Mouse (Mus musculus) CD4-positive, CD25-positive, alpha-beta regulatory T cell, adult 4 months (primary cell): ENCODE results near the gene Gm21969. TPM values are rescaled to one million over a fixed set of nuclear protein-coding genes. Genes with fewer than 3 reads are reported as not detected.

ENCODE experiments used
- ATAC-seq: one replicate; pipeline ENCODE4 v1.8.0; 2017
- polyA plus RNA-seq, 2 experiments: library from polyadenylated mRNA; unstranded; fragments of 100-300 nt; shearing (Covaris generic); gene quantifications; one replicate each; pipeline ENCODE4 v1.2.1; 2017

Gm21969 gene
- polyA plus RNA-seq = not detected

DNA sequence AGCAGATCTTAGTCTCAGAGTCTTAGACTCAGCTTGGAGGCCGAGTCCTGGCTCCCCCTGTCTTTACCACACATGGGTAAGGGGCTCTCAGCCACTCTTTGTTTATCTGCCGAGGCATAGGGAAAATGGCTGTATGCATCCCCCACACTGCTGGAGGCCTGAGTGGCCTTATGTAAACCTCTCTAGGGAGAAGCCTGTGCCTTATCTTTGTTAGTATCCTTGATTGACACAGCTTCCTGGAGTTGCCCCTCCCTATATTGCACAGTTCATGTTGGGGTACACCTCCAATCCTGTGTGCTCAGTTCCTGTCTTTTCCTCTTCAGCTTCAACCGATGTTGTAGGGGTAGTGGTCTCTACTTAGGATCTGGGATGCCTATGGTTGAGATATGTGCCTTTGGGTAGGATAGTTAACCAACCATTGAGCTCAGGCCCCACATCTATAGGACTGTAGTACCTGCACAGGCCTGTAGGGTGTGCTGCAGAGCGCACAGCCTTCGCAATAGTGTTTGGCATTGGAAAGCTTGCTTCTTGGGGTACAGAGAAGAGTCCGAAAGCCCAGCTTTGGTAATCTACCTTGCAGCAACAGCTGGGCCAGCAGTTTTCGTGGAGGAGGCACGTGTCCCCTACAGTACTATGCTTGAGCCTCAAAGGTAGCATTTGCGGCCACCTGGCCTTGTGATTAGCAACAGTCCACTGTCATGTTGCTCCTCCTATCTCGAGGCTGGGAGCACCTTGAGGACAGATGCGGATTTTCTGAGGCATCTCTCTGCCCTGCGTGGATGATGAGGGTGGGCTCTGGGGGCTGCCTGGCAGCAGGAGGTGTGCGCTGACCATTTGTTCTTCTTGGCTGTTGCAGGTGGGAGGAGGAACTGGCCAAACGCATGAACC lies at the start of gene Gm21969:
TSS of gene Gm21969 (plus strand) at position 830 of the 888 bp plus-strand sequence.
- ATAC-seq = peak; percentile 48

DNA sequence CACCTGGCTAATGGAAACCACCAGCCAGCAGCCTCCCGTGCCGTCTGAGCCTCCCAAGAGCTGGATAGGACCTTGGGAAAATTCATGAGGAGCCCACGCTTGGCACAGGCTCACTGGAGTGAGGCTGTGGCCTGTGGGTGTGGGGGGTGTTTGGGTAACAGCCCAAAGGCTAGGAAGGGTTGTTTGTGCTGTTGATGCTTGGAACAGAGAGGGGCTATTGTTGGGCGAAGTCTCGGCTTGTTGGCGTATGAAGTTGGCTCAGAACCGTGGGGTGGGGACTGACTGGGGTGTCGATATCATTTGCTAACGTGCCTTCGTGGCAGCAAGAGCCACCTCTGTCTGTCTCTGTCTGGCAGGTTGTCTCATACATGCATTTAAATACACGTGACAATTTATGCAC lies 47.8 kb upstream of the Gm21969 start:
- ATAC-seq = no peak

DNA sequence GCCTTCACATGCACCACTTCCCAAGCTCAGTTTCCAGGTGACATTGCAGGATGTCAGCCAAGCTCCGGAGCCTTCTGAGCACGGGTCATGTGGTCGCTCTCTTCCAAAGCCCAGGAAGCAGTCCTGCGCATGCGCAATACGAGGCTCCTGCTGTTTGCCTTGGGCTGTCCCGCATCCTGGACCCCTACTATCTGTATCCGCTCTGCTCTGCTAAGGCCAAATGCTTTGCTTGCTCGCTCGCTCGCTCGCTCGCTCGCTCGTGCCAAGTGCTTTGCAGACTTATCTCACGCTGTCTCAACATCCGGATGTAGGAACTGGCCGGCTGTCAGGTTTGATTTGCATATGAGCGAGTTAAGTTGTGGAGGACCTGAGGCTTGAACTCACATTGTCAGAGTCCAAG lies 47.0 kb upstream of the Gm21969 start:
- ATAC-seq = no peak

DNA sequence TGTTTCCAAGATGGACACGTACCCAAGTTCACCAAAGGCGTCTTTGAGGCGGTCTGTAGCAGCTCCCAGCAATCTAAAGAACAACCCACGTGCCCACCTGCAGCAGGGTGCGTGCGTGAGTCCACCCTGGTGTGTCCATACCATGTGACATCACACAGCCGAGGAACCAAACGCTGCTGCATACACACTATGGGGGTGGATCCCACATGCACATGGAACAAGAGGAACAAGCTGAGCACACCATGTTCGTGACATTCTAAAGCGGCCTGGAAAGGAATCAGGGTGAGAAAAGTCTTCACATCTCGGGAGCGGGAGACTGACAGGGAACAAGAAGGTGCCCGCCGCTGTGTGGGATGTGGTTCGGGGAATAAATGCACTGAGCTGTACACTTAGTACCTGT lies 34.6 kb upstream of the Gm21969 start:
- no peak for ATAC-seq

DNA sequence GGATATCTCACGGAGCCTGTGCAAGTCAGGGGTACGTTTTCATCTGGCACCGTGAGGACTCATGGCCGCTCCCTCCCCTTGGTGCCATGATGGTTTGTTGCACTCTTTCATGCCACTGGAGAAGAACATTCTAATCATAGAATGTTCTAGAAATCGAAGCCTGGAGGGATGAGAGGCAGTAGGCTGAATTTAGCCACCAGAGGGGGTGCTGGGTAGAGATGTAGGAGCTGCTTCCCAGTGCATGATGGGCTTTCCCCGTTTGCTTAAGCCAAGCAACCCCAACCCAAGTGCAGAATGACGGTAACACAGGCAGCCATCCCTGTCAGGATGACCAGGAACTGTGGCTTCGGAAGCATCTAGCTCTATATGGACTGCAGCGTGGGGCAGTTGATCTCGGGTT lies 32.2 kb upstream of the Gm21969 start:
- no peak for ATAC-seq

DNA sequence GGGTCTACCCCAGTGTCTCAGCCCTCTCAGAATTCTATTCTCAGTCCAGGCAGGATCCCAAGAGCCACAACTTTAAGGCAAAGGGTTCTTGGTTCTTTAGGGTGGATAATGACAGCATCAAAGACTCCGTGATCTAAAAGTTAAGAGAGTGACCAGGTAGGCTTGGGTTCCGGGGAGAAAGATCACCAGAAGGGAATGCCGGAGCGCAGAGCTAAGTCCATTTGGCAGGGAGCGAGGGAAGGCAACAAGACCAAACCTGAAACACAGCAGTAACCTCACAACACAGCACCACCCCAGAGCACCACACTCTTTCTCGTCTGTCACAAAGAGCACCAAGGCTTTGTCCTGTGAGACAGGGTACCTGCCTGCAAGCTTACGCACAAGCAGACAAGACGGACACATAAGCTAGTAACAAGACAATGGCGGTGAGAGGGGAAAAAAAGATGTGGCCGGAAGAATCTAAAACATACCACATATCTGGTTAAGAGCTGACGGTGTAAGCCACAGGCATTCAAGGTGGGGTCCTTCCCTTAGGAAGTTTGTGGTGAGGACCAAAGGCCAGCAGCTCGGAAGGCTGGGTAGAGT lies 30.0 kb upstream of the Gm21969 start:
- no peak for ATAC-seq

DNA sequence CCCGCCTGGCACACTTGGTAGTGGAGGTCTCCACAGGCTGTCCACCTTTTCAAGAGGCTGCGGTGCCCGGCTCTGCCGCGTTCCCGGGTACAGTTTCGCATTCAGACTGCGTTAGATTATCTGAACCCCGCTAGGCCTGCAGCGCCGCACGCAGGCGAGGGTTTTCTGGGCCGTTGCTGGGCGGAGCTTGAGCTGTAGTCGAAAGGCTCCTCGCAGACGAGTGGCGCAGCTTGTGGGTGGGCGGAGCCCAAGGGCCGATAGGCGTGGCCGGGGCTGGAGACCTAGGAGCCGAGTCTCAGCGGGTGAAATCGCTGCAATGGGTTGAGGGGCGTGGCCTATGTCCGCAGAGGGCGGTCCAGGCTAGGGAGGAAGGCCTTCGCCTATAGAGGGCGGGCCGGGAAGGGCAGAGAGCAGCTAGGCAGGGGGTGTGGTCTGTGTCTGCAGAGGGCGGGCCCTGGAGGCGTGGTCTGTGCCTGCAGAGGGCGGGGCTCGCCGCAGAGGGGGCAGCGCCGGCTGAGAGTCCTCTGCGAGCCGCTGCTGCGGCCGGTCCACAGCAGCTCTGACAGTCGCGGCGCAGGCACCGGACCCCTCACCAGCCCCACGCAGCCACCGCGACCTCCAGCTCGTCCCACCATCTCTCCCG lies 28.7 kb upstream of the Gm21969 start:
- ATAC-seq = peak; percentile 85

DNA sequence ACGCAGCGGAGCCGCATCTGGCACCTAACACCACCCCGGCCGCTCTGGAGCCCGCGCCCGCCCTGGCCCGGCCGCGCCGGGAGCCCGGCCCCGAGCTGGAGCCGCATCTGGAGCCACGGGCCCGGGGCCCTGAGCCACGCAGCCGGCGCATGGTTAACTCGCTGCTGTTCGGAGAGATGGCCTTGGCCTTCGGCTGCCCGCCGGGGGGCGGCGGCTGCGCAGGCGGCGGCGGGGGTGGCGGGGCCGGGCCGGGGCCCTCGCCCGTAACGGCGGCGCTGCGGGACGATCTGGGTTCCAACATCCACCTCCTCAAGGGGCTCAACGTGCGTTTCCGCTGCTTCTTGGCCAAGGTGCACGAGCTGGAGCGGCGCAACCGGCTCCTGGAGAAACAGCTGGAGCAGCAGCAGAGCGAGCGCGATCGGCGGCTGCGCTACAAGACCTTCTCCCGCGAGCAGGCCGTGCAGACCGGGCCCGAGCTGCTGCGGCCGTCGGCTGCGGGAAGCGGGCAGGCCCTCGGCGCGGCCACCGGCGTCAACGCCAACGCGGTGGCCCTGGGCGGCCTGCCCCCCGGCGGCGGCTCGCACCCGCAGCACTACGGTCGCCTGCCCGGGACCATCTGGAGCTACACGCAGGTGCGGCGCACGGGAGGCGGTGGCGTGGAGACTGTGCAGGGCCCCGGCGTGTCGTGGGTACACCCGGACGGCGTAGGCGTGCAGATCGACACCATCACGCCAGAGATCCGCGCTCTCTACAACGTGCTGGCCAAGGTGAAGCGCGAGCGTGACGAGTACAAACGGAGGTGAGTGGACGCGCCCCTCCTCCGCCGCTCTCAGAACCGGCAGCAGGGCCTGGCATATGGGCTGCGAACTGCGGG lies 27.9 kb upstream of the Gm21969 start:
- ATAC-seq = peak; percentile 25

DNA sequence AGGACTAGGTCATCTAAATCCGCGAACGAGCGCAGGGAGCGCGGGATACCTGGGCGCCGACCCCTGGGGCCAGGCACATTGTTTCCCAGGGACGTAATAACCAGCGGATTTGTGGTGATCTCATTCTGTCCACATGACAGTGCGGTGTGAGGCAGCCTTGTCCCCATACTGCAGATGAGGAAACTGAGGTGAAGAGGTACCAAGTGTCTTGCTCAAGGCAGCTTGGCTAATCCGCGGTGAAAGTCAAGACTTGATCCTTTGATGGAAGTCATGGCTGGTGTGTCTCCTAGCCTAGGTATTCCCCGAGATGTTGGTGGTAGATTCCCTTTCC lies 27.3 kb upstream of the Gm21969 start:
- ATAC-seq = no peak

DNA sequence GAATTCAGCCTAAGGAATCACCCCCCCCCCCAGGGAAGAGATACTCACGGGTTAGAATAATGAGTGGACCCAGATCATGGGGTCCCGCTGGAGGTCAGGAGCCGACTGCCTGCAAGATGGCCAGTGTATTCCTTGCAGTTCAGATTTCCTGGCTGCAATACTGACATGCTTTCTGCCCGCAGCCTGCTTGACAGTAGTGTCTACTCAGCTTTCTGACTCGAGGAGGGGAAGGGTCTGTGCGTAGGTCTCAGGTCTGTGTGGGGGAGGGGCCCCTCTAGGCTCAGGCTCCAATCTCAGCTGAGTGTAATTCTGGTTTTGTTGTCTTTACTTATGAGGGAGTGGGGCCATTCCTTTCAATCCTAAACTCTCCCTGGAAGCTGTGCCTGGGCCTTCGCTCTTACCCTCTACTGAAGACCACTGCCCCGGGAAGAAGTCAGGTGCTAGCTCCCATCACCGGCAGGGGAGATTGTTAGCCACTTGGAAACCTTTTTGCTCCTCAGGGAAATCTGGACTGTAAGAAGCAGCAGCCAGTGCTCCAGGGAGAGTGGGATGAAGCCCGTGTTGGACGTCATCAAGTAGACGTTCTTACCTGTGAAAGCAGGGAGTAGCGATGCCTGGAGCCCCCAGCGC lies 26.6 kb upstream of the Gm21969 start:
- no peak for ATAC-seq

DNA sequence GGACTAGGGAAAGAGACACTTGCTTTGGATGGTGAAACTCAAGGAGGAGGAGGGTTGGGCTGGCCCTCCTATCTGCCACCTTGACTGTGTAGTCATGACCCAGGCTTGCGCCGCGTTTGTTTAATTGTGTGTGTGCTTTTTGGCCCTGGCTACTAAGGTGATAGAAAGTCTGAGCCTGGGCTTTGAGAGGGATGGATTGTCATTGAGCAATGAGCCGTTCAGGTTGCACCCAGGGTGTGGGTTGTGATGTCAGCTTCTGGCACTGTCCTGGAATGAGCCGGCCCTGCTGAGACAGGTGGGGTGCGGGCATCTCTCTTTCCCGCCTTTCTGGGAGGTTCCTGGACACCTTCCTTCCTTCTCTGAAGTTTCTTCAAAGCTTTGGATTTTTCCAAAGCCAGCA lies 26.0 kb upstream of the Gm21969 start:
- no peak for ATAC-seq

DNA sequence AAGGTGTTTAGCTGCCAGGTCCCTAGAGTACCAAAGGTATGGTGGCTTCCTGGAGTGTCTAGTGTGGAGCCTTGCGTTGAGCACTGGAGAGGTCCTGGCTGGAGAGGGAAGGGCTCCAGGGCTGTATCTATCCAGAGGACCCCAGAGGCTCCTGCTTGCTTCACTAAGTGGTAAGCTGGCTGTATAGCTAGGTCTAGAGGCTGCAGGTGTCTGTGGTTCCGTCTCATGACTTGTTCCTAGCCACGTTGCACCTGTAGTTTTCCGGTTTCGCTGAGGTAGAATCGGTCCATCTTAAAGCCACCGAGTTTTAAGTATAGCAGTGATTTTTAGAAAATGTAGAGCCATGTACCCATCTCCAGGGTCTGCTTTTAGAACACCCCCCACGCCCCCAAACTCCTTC lies 24.6 kb upstream of the Gm21969 start:
- ATAC-seq = no peak

DNA sequence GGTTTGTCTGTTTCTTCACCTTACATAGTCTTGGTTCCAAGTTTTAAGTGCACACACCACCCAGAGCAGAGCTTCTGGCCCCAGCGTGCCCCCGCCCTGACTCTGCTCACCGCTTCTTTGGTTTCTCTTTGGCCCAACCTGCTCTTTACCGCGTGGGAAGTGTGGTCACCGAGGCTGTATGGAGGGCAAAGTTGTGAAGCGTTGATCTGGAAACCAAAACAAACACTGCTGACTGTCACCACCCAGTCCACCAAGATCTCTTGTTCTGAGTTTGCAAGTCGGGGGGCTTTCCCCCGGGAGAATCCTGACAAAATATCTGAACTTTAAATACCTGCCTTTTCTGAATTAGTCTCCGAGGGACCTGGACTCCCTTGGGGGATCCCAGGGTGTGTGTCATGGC lies 24.0 kb upstream of the Gm21969 start:
- ATAC-seq = peak; percentile 40

DNA sequence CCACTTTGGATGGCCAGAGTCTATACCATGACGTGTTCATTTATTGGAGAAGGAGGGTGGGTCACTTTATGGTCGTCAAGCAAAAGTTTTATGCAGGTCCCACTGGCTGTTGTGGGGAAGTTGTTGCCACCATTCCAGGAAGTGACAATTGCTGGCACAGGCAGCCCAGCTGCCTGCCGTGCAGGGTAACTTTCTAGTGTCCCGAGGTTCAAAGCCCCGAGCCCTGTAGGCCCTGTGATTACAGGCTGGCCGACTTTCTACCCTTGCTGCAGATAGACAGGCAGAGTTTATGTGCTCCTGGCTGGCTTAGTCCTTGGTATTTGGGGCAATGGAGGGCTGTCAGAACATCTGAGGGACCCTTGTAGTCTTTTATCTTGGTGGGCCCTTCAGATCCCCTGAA lies 23.5 kb upstream of the Gm21969 start:
- ATAC-seq = no peak

DNA sequence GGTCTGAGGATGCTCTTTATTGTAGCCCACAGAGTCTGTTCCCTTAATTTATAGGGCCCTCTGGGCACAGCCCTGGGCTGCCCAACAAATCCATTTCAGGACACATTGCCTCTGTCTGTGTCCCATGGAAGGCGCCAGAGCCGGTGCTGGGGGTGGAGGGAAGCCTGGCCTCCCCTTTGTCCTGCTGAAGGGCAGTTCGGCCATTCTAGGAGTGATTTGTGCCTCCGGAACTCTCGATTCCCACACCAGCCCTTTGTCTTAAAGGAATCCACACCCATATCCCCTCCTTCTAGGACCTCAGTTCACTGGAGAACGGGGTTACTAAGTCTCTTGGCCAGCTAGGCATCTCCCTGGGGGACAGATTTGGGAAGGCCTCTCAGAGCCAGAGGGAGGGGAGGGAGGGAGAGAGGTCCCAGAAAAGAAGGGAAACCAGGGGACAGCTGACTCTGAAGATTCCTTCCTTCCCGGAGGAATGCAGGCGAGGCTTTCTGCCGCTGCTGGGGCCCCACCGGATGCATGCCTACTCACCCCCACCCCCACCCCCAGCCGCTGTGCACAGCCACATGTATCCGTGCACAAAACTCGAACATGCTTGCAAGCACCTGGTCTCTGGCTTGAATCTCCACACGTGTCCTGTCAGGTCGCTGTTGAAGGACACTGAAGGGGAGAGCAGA lies 22.2 kb upstream of the Gm21969 start:
- no peak for ATAC-seq

DNA sequence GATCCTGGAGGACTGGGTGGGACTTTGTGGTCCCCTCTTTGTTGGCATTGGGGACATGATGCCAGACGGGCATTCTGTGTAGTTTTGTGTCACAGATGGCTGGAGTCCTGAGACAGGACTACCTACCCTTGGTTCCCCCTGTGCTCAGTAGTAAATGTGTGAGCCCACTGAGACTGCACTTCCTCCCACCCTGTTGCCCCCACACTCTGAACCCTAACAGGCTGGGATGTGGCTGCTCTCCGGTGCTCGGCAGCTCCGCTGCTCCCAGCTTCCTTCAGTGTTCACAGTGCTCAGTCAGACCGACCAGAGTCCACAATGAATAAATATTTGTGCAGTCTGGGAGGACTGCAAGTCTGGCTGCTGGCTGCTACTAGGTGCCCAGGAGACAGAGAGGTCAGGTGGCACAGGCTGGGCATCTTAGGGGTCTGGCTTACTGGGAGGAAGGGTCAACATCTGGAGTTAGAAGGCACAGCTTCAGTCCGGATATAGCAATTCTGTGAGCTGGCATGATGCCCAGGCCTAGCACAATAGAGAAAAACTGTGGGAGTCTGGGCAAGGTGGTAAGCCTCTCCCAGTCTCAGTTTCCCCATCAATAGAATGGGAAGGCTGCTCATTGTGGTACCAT lies 21.4 kb upstream of the Gm21969 start:
- ATAC-seq = no peak

DNA sequence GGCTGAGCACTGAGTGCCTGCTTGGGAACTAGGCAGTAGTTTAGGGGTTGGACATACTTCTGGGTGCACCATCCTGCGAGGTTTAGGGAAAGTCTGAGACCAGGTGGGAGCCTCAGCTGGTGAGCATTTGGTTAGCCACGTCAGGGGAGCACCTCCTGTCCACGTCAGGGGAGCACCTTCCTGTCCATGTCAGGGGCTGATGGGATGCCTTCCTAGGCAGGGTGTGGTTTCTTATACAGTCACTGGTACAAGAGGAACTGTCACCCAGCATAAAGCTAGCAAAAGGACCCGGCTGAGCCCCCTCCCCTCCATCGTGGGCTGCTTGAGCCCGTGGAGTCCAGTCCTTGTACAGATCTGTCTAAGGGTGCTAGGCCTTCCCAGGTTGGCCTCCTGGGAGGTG lies 20.6 kb upstream of the Gm21969 start:
- no peak for ATAC-seq

DNA sequence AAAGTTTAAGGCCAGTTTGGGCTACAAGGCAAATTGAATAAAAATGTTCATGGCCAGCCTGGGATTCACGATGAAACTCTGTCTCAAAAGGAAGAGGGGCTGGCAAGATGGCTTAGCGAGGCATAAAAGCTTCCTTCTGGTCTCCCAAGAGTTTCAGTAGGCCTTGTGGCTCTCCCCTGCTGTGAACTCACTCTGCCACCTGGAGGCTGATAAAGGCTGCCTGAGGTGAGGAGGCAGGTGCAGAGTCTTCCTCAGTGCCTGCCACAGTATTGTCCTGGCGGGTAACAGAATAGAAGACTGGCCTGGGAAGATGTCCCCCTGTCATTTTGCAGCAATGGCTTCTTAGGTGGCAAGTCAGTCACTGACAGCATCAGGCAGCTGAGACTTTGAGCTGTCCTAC lies 20.1 kb upstream of the Gm21969 start:
- no peak for ATAC-seq

DNA sequence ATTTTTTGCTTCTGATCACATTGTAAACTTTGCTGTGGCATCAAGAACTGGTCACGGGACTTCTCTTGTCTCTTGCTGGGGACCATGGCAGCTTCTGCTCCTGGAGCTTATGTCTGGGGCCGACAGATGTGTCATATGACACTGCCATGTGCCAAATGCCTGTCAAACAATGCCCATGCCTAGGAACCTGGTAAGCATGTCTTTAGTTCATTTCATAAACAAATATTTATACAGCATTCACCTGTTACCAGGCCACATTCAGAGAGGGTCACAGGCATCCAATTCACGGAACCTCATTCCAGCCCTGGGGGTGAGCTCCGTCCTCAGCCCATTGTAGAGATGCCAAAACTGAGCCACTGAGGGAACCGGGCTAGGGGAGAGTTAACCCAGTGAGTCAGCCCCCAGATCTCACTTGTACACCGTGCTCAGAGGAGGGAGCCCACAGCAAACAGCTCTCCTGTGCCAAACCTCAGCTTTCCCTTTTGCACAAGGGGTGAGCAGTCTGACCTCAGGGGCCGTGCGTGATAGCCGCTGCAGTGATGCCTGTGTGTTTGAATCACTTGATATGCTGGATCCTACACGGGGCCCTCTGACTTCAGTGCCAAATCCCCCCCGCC lies 19.2 kb upstream of the Gm21969 start:
- no peak for ATAC-seq

DNA sequence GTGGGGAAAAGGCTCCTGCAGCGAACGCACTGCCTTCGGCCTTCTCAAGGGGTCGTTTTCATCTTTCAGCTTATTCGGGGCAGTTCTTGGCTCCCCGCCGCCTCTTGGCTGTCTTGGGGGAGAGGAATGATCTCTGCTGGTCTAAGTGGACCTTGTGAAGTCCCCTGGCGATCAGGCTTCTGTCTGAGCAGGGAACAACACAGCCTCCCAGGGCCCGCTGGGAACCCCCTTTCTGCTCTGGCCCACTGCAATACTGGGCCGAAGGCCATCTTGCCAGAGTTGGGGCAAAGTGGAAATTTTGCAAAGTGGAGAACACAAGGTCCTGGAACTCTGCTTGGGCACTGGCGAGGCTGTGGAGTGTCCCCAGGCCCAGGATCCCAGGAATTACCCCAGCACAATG lies 18.3 kb upstream of the Gm21969 start:
- ATAC-seq = no peak

DNA sequence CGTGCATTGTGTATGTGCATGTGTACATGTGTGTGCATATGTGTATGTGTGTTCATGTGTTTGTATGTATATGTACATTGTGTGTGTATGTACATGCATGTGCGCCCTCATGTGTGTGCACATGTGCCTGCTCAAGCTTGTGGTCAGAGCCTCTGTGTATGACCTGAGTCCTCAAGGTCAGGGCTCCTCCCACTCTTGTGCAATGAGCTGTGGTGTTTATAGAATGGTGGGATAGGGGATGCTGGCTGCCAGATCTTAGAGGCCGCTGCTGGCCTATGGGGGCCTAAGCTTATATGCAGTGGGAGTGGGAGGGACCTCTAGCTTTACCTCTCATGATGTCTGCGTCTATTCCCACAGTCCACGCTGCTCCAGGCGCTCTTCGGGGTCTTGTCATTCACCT lies 17.3 kb upstream of the Gm21969 start:
- ATAC-seq = no peak
